In genomic region chr10:53335974-53336373, GRCm38 (mm10) we compare ENCODE assay signal across 15 mouse cellular contexts. TPM values are rescaled to one million over a fixed set of nuclear protein-coding genes. Genes with fewer than 3 reads are reported as not detected.
DNase-seq lines count a peak whose midpoint lies in the region; ATAC-seq lines count a peak whose summit lies in the region.
"Had no signal": no experiment of that assay in that cellular context is flagged by ENCODE, and none has a peak within 500 bp of the region (broad histone marks: within the 10 kb centered on the region; RNA-seq: fewer than 3 reads in every experiment).

No protein-coding gene starts in this region.

- H3K4me2 ChIP-seq in heart, embryonic 13.5 days, result peak overlapping the region; percentile 69
- peak overlapping the region; percentile 34 for H3K4me2 ChIP-seq in liver, embryonic 15.5 days
- H3K4me2 ChIP-seq: hindbrain, embryonic 12.5 days; limb, embryonic 12.5 days; midbrain, embryonic 15.5 days had no signal

- H3K27ac ChIP-seq in heart, embryonic 13.5 days (replicated peaks), result peak overlapping the region; percentile 92
- H3K27ac ChIP-seq in liver, embryonic 15.5 days (replicated peaks), result 0 out of 2 replicates have a peak overlapping the region, but pooled peaks have one; percentile 53
- H3K27ac ChIP-seq: hindbrain, embryonic 12.5 days; left cerebral cortex, adult 2 months; limb, embryonic 12.5 days; midbrain, embryonic 15.5 days had no signal

- no peak for DNase-seq in heart, adult 11 months
- DNase-seq in 416B (ENCODE audit: low read depth) (peak; percentile 20), MEL-GATA-1-ER (ENCODE audit: extremely low read depth, low read depth) (peak; percentile 58)
- no peak for DNase-seq in kidney, adult 8-10 months
- no peak for DNase-seq in layer of hippocampus, postnatal 10 days (ENCODE audit: low spot score in 2 of 2)
- DNase-seq: cerebellum, adult 9-10 months; kidney, adult 11 months; lung, postnatal 36 days; thymus, postnatal 36 days had no signal

- ATAC-seq in heart, embryonic 13.5 days (ENCODE audit: extremely low read depth, insufficient number of reproducible peaks, low FRiP score, low TSS enrichment), result no peak
- peak; percentile 71 for ATAC-seq in liver, embryonic 15.5 days (ENCODE audit: insufficient read depth)
- ATAC-seq: midbrain, embryonic 15.5 days had no signal

- H3K27me3 ChIP-seq in heart, embryonic 13.5 days (replicated peaks), result no peaks in the 10 kb centered on the region
- H3K27me3 ChIP-seq in liver, embryonic 15.5 days, result no peaks in the 10 kb centered on the region
- H3K27me3 ChIP-seq: hindbrain, embryonic 12.5 days; limb, embryonic 12.5 days; midbrain, embryonic 15.5 days had no signal

- no peaks in the 10 kb centered on the region for H3K9me3 ChIP-seq in heart, embryonic 13.5 days
- no peaks in the 10 kb centered on the region for H3K9me3 ChIP-seq in liver, embryonic 15.5 days (replicated peaks)
- H3K9me3 ChIP-seq: hindbrain, embryonic 12.5 days; limb, embryonic 12.5 days; midbrain, embryonic 15.5 days had no signal

- H3K9ac ChIP-seq in heart, embryonic 13.5 days, result peak overlapping the region; percentile 84
- H3K9ac ChIP-seq in liver, embryonic 15.5 days, result no peak overlapping the region
- H3K9ac ChIP-seq: hindbrain, embryonic 12.5 days; limb, embryonic 12.5 days; midbrain, embryonic 15.5 days had no signal

- H3K36me3 ChIP-seq in heart, embryonic 13.5 days, result no peaks in the 10 kb centered on the region; the same call in 1 of the 2 replicates
- H3K36me3 ChIP-seq in liver, embryonic 15.5 days (replicated peaks), result no peaks in the 10 kb centered on the region
- H3K36me3 ChIP-seq: hindbrain, embryonic 12.5 days; limb, embryonic 12.5 days; midbrain, embryonic 15.5 days had no signal

- peak overlapping the region; percentile 59 for H3K4me3 ChIP-seq in heart, embryonic 13.5 days
- no peak overlapping the region for H3K4me3 ChIP-seq in liver, embryonic 15.5 days (replicated peaks)
- H3K4me3 ChIP-seq: hindbrain, embryonic 12.5 days; left cerebral cortex, adult 2 months; limb, embryonic 12.5 days; midbrain, embryonic 15.5 days had no signal

- 54% methylated on average over 3 of the region's 3 CpGs for WGBS in heart, embryonic 13.5 days
- 30% methylated on average over 3 of the region's 3 CpGs for WGBS in liver, embryonic 15.5 days (ENCODE audit: insufficient replicate concordance)

- H3K4me1 ChIP-seq in heart, embryonic 13.5 days, result peaks cover 53% of the 10 kb centered on the region
- peaks cover 36% of the 10 kb centered on the region for H3K4me1 ChIP-seq in liver, embryonic 15.5 days (replicated peaks)
- H3K4me1 ChIP-seq: hindbrain, embryonic 12.5 days; limb, embryonic 12.5 days; midbrain, embryonic 15.5 days had no signal

RNA-seq across cellular contexts. Expression of gene Pln, which starts 1.5 kb away (rescaled TPM):
- 682 and 793 TPM in 2 replicates for polyA plus RNA-seq in heart, embryonic 13.5 days (2015; fragmentation: Nextera tagmentation; extraction: Ambion mirVana)
- polyA plus RNA-seq in liver, embryonic 15.5 days (2015; fragmentation: Nextera tagmentation; extraction: Ambion mirVana), result 0.31 and 0.50 TPM in 2 replicates
- total RNA-seq in layer of hippocampus, postnatal 10 days (2021), result under 1 TPM; 0.34 to 0.47 TPM

RNA-seq across cellular contexts. Expression of gene Cep85l, which starts 43.8 kb away (rescaled TPM):
- polyA plus RNA-seq in heart, embryonic 13.5 days (2015; fragmentation: Nextera tagmentation; extraction: Ambion mirVana), result 3.1 and 3.6 TPM in 2 replicates
- 2.0 TPM in 2 replicates for polyA plus RNA-seq in liver, embryonic 15.5 days (2015; fragmentation: Nextera tagmentation; extraction: Ambion mirVana)
- total RNA-seq in layer of hippocampus, postnatal 10 days (2021), result 10 to 100 TPM; 20.9 to 21.4 TPM

Comparison
In these comparisons a context has a peak if more than half of its experiments do, and no peak if none do; other contexts are left out.
1. DNase-seq: peak in 416B (single experiment) and MEL-GATA-1-ER (single experiment); none in heart, adult 11 months (single experiment), kidney, adult 8-10 months (0 of 2) and layer of hippocampus, postnatal 10 days (0 of 2).
2. RNA of gene Pln, which starts 1.5 kb away (polyA plus RNA-seq): 682 to 793 TPM in heart, embryonic 13.5 days; 0.31 to 0.50 TPM in liver, embryonic 15.5 days; every median in the first group is over 100 times any median in the second.